Mouse (Mus musculus): ENCODE results near the gene Akap1. TPM values are rescaled to one million over a fixed set of nuclear protein-coding genes. Genes with fewer than 3 reads are reported as not detected.

Gene Akap1
- total and polyA plus RNA-seq, 2 experiments from 2014 or later, result 24.4 to 48.2 TPM

- Histone ChIP-seq H3K27ac (ENCODE audit: low read depth, low read length) (no peak overlapping the region), H3K27me3 (ENCODE audit: insufficient read depth, low read length) (no peaks in the 10 kb centered on the region), H3K36me3 (ENCODE audit: insufficient read depth, low read length) (peaks cover 51% of the 10 kb centered on the region), H3K4me3 (ENCODE audit: low read depth, low read length) (no peak overlapping the region), H3K4me1 (ENCODE audit: insufficient read depth, low read length) (no peaks in the 10 kb centered on the region), H3K9me3 (ENCODE audit: low read length) (no peaks in the 10 kb centered on the region), H3K9ac (replicated peaks; ENCODE audit: low read length, poor library complexity, severe bottlenecking) (no peak overlapping the region), H3K4me2 (ENCODE audit: low read depth, low read length, poor library complexity, severe bottlenecking) (no peak overlapping the region)
- 91% methylated on average over 11 of the region's 11 CpGs for WGBS
- no peak for TF ChIP-seq CTCF (IDR thresholded peaks at IDR 0.05)
- DNase-seq (ENCODE audit: low spot score) (no peak), ATAC-seq (ENCODE audit: low FRiP score) (no peak)
Measured at GRCm38 (mm10) chr11:88834606-88835005, 29.8 kb downstream of the Akap1 start.

DNA sequence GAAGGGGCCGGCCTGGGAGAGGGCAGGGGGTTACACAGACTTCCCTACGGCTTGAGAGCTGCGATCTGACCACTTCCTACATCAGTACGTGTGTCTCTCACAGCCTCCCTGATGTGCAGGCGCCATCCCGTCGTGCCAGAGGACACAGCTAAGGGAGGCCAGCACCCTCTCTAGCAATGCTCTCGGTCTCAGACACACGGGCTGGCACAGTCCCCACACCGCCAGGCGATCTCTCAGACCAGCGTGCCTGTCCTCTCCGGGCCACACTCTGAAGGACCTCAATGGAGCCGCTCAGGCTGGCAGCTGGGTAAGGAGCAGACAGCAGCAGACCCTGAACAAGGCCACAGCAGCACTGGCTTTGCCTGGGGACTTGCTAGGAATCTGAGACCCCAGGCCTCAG is 30.3 kb downstream of the Akap1 start:
- DNase-seq (ENCODE audit: low spot score) (no peak), ATAC-seq (ENCODE audit: low FRiP score) (no peak)
- H3K4me2 ChIP-seq (ENCODE audit: low read depth, low read length, poor library complexity, severe bottlenecking), result no peak overlapping the region
- H3K4me1 ChIP-seq (ENCODE audit: insufficient read depth, low read length), result no peaks in the 10 kb centered on the region
- H3K27me3 ChIP-seq (ENCODE audit: insufficient read depth, low read length), result no peaks in the 10 kb centered on the region
- H3K27ac ChIP-seq (ENCODE audit: low read depth, low read length), result no peak overlapping the region
- H3K36me3 ChIP-seq (ENCODE audit: insufficient read depth, low read length), result peaks cover 48% of the 10 kb centered on the region
- H3K4me3 ChIP-seq (ENCODE audit: low read depth, low read length), result no peak overlapping the region
- WGBS, result 82% methylated on average over 14 of the region's 14 CpGs
- no peaks in the 10 kb centered on the region for H3K9me3 ChIP-seq (ENCODE audit: low read length)
- TF ChIP-seq CTCF (IDR thresholded peaks at IDR 0.05), result no peak
- no peak overlapping the region for H3K9ac ChIP-seq (replicated peaks; ENCODE audit: low read length, poor library complexity, severe bottlenecking)

GRCm38 (mm10) chr11:88833099-88833498 is 31.3 kb downstream of the Akap1 start:
- no peak; the same call in 1 of the 2 replicates for ATAC-seq (ENCODE audit: low FRiP score)
- TF ChIP-seq CTCF (IDR thresholded peaks at IDR 0.05), result no peak

GRCm38 (mm10) chr11:88830257-88830804 is 34.1 kb downstream of the Akap1 start:
- H3K4me1 ChIP-seq (ENCODE audit: insufficient read depth, low read length), result no peaks in the 10 kb centered on the region
- H3K9ac ChIP-seq (replicated peaks; ENCODE audit: low read length, poor library complexity, severe bottlenecking), result no peak overlapping the region
- DNase-seq (ENCODE audit: low spot score), result peak; percentile 51
- H3K27ac ChIP-seq (ENCODE audit: low read depth, low read length), result no peak overlapping the region
- TF ChIP-seq CTCF (IDR thresholded peaks at IDR 0.05), result peak; percentile 80
- 98% methylated on average over 2 of the region's 2 CpGs for WGBS
- no peak for ATAC-seq (ENCODE audit: low FRiP score)
- H3K4me2 ChIP-seq (ENCODE audit: low read depth, low read length, poor library complexity, severe bottlenecking), result no peak overlapping the region
- no peaks in the 10 kb centered on the region for H3K9me3 ChIP-seq (ENCODE audit: low read length)
- peaks cover 28% of the 10 kb centered on the region for H3K36me3 ChIP-seq (ENCODE audit: insufficient read depth, low read length)
- H3K27me3 ChIP-seq (ENCODE audit: insufficient read depth, low read length), result no peaks in the 10 kb centered on the region
- H3K4me3 ChIP-seq (ENCODE audit: low read depth, low read length), result no peak overlapping the region

More at GRCm38 (mm10) chr11:88833099-88833498, 31.3 kb downstream of the Akap1 start:
- no peak overlapping the region for H3K27ac ChIP-seq (ENCODE audit: low read depth, low read length)
- WGBS, result 95% methylated on average over 4 of the region's 4 CpGs
- peaks cover 38% of the 10 kb centered on the region for H3K36me3 ChIP-seq (ENCODE audit: insufficient read depth, low read length)
- no peak overlapping the region for H3K4me2 ChIP-seq (ENCODE audit: low read depth, low read length, poor library complexity, severe bottlenecking)
- no peaks in the 10 kb centered on the region for H3K9me3 ChIP-seq (ENCODE audit: low read length)
- no peak overlapping the region for H3K4me3 ChIP-seq (ENCODE audit: low read depth, low read length)
- no peaks in the 10 kb centered on the region for H3K27me3 ChIP-seq (ENCODE audit: insufficient read depth, low read length)
- no peaks in the 10 kb centered on the region for H3K4me1 ChIP-seq (ENCODE audit: insufficient read depth, low read length)
- no peak for DNase-seq (ENCODE audit: low spot score)
- no peak overlapping the region for H3K9ac ChIP-seq (replicated peaks; ENCODE audit: low read length, poor library complexity, severe bottlenecking)

DNA sequence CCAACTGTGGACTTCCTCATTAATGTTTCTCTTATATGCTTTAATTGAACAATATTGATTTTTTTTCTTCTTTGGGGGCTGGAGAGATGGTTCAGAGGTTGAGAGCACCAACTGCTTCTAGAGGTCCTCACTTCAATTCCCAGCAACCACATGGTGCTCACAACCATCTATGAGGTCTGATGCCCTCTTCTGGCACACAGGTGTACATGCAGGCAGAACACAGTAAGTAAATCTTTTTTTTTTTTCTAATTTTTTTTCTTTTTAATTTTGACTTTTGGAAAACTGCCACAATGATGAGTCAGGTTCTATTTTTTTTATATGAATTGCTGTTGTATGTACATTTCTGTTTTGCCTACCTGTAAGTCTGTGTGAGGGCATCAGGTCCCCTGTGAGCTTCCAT is 35.9 kb downstream of the Akap1 start:
- DNase-seq (ENCODE audit: low spot score), result no peak
- Histone ChIP-seq H3K27me3 (ENCODE audit: insufficient read depth, low read length) (no peaks in the 10 kb centered on the region), H3K4me3 (ENCODE audit: low read depth, low read length) (no peak overlapping the region), H3K27ac (ENCODE audit: low read depth, low read length) (no peak overlapping the region), H3K9ac (replicated peaks; ENCODE audit: low read length, poor library complexity, severe bottlenecking) (no peak overlapping the region), H3K4me2 (ENCODE audit: low read depth, low read length, poor library complexity, severe bottlenecking) (no peak overlapping the region), H3K36me3 (ENCODE audit: insufficient read depth, low read length) (peaks cover 11% of the 10 kb centered on the region; the same call in 1 of the 2 replicates), H3K4me1 (ENCODE audit: insufficient read depth, low read length) (no peaks in the 10 kb centered on the region), H3K9me3 (ENCODE audit: low read length) (no peaks in the 10 kb centered on the region)
- peak; percentile 53 for TF ChIP-seq CTCF (IDR thresholded peaks at IDR 0.05)
- no peak for ATAC-seq (ENCODE audit: low FRiP score)

- WGBS, result 45% methylated on average over 7 of the region's 7 CpGs
- Histone ChIP-seq H3K9me3 (ENCODE audit: low read length) (no peaks in the 10 kb centered on the region), H3K4me1 (ENCODE audit: insufficient read depth, low read length) (no peaks in the 10 kb centered on the region; the same call in 1 of the 2 replicates), H3K27me3 (ENCODE audit: insufficient read depth, low read length) (no peaks in the 10 kb centered on the region), H3K4me2 (ENCODE audit: low read depth, low read length, poor library complexity, severe bottlenecking) (no peak overlapping the region), H3K36me3 (ENCODE audit: insufficient read depth, low read length) (no peaks in the 10 kb centered on the region), H3K4me3 (ENCODE audit: low read depth, low read length) (no peak overlapping the region), H3K27ac (ENCODE audit: low read depth, low read length) (no peak overlapping the region), H3K9ac (replicated peaks; ENCODE audit: low read length, poor library complexity, severe bottlenecking) (no peak overlapping the region)
- TF ChIP-seq CTCF (IDR thresholded peaks at IDR 0.05), result peak; percentile 67
- ATAC-seq (ENCODE audit: low FRiP score), result no peak
- peak; percentile 70 for DNase-seq (ENCODE audit: low spot score)
Measured at GRCm38 (mm10) chr11:88825909-88826308, 38.5 kb downstream of the Akap1 start.

All from midbrain, postnatal 0 days (tissue).